8 mouse cellular contexts compared by ENCODE assay signal in genomic region chr2:84519514-84520067, GRCm38 (mm10). TPM values are rescaled to one million over a fixed set of nuclear protein-coding genes. Genes with fewer than 3 reads are reported as not detected.
A peak's percentile ranks its signal among the peaks of the same experiment; 100 is the strongest.
DNase-seq lines count a peak whose midpoint lies in the region; ATAC-seq and TF ChIP-seq lines count a peak whose summit lies in the region.

No protein-coding gene starts in this region.

- H3K36me3 ChIP-seq in ES-Bruce4 (ENCODE audit: control insufficient read depth, insufficient read depth, low read length, poor library complexity, severe bottlenecking), result no peaks in the 10 kb centered on the region
- H3K36me3 ChIP-seq in liver, embryonic 13.5 days, result no peaks in the 10 kb centered on the region
- no peaks in the 10 kb centered on the region for H3K36me3 ChIP-seq in thymus, adult 2 months (ENCODE audit: control insufficient read depth, insufficient read depth, low read length)

- no peak for TF ChIP-seq CTCF in ES-Bruce4 (IDR thresholded peaks at IDR 0.05; ENCODE audit: low read depth, low read length)
- no peak for TF ChIP-seq CTCF in thymus, adult 2 months (IDR thresholded peaks at IDR 0.05; ENCODE audit: borderline replicate concordance, control insufficient read depth, extremely low read depth, insufficient read depth, low read length, poor library complexity)

- TF ChIP-seq POLR2A in ES-Bruce4 (IDR thresholded peaks at IDR 0.05; ENCODE audit: insufficient read depth, low read length), result no peak
- TF ChIP-seq POLR2A in thymus, adult 2 months (IDR thresholded peaks at IDR 0.05; ENCODE audit: control insufficient read depth, extremely low read depth, insufficient read depth, low read length, poor library complexity), result no peak

- peak; percentile 15 for DNase-seq in embryo, embryonic 9.5 days (ENCODE audit: extremely low spot score)
- peak; percentile 19 to 23 for DNase-seq in heart, postnatal 36 days
- no peak for DNase-seq in liver, embryonic 13.5 days
- DNase-seq in thymus, adult 2 months, result no peak
- no peak for DNase-seq in frontal cortex, postnatal 36 days (ENCODE audit: low spot score in 2 of 2)
- DNase-seq in layer of hippocampus, postnatal 10 days (ENCODE audit: low spot score in 2 of 2), result no peak
- no peak for DNase-seq in MN1 (ENCODE audit: low spot score)

- no peak overlapping the region for H3K4me3 ChIP-seq in ES-Bruce4 (ENCODE audit: low read depth, low read length)
- no peak overlapping the region for H3K4me3 ChIP-seq in liver, embryonic 13.5 days (replicated peaks)
- no peak overlapping the region for H3K4me3 ChIP-seq in thymus, adult 2 months (ENCODE audit: control insufficient read depth, insufficient read depth, low read length)

- no peak for TF ChIP-seq EP300 in ES-Bruce4 (IDR thresholded peaks at IDR 0.05; ENCODE audit: insufficient read depth, low read depth, low read length)

- peaks cover 2% of the 10 kb centered on the region; the same call in 1 of the 2 replicates for H3K9me3 ChIP-seq in ES-Bruce4 (replicated peaks; ENCODE audit: control insufficient read depth, insufficient read depth, low read length, poor library complexity, severe bottlenecking)
- no peaks in the 10 kb centered on the region for H3K9me3 ChIP-seq in liver, embryonic 13.5 days (replicated peaks)

- 0 out of 2 replicates have a peak overlapping the region, but pooled peaks have one; percentile 11 for H3K9ac ChIP-seq in ES-Bruce4 (ENCODE audit: low read depth, poor library complexity, severe bottlenecking)
- no peak overlapping the region for H3K9ac ChIP-seq in liver, embryonic 13.5 days

- intact Hi-C loops in heart, postnatal 36 days (cut with DNase I), result loop anchor here (5.0 kb wide), 1 partner anchor 73 kb away; no protein-coding TSS in a partner anchor

- H3K4me1 ChIP-seq in ES-Bruce4 (ENCODE audit: control insufficient read depth, insufficient read depth, low read length), result peaks cover 6% of the 10 kb centered on the region
- peaks cover 6% of the 10 kb centered on the region; the same call in 1 of the 2 replicates for H3K4me1 ChIP-seq in liver, embryonic 13.5 days (replicated peaks)
- H3K4me1 ChIP-seq in thymus, adult 2 months (replicated peaks; ENCODE audit: control insufficient read depth, insufficient read depth, low read length), result no peaks in the 10 kb centered on the region

- peak; percentile 48; the same call in 1 of the 2 replicates for ATAC-seq in liver, embryonic 13.5 days (ENCODE audit: low read depth)

- no peak overlapping the region for H3K4me2 ChIP-seq in liver, embryonic 13.5 days

- no peaks in the 10 kb centered on the region for H3K27me3 ChIP-seq in ES-Bruce4 (ENCODE audit: control insufficient read depth, insufficient read depth, low read length, poor library complexity, severe bottlenecking)
- no peaks in the 10 kb centered on the region for H3K27me3 ChIP-seq in liver, embryonic 13.5 days
- no peaks in the 10 kb centered on the region for H3K27me3 ChIP-seq in thymus, adult 2 months (ENCODE audit: control insufficient read depth, insufficient read depth, low read length)

- WGBS in liver, embryonic 13.5 days (ENCODE audit: insufficient replicate concordance), result 52% methylated on average over 12 of the region's 12 CpGs
- WGBS in thymus, adult 2 months, result 91% methylated on average over 12 of the region's 12 CpGs

- peak overlapping the region; percentile 58 for H3K27ac ChIP-seq in ES-Bruce4 (ENCODE audit: insufficient read depth, low read length)
- peak overlapping the region; percentile 27; the same call in 1 of the 2 replicates for H3K27ac ChIP-seq in liver, embryonic 13.5 days
- no peak overlapping the region for H3K27ac ChIP-seq in thymus, adult 2 months (ENCODE audit: control insufficient read depth, insufficient read depth, low read length)

RNA-seq across cellular contexts. Expression of gene Tfpi, which starts 43.0 kb away (rescaled TPM):
- 83.3 and 88.5 TPM in 2 replicates for polyA plus RNA-seq in ES-Bruce4 (2011; ENCODE audit: insufficient read depth, insufficient read length, low read depth, missing spikeins)
- 10 to 100 TPM; 52.0 to 64.1 TPM for total RNA-seq in heart, postnatal 36 days (2021)
- polyA plus RNA-seq in liver, embryonic 13.5 days (2015; fragmentation: Nextera tagmentation; extraction: Ambion mirVana), result 23.0 and 28.3 TPM in 2 replicates
- polyA plus RNA-seq in thymus, adult 2 months (2012; rRNA removed), result 1.5 and 2.3 TPM in 2 replicates
- 1 to 10 TPM; 7.9 TPM for total RNA-seq in layer of hippocampus, postnatal 10 days (2021)

Comparison
In these comparisons a context has a peak if more than half of its experiments do, and no peak if none do; other contexts are left out.
1. DNase-seq: peak in embryo, embryonic 9.5 days (single experiment) and heart, postnatal 36 days (2 of 2); none in liver, embryonic 13.5 days (single experiment), thymus, adult 2 months (single experiment), frontal cortex, postnatal 36 days (0 of 2), layer of hippocampus, postnatal 10 days (0 of 2) and MN1 (single experiment).